Mouse (Mus musculus) heart, embryonic 14.5 days (tissue): ENCODE measurements around the gene Wdr27. TPM values are rescaled to one million over a fixed set of nuclear protein-coding genes. Genes with fewer than 3 reads are reported as not detected.
"Not testable (repeated sequence)": the region's sequence is repeated elsewhere in the genome, so short reads cannot be mapped to it uniquely, and the experiment has no call there.

Source experiments
- ATAC-seq: fragments of 200-750 bp; cut with Nextera tagmentation; 2 replicates; pipeline ENCODE4 v1.8.0; 2017; ENCODE audit warnings: low read depth, moderate TSS enrichment; ENCODE audit not compliant: insufficient number of reproducible peaks, insufficient read depth, low FRiP score
- H3K27ac ChIP-seq, 2 experiments: fragments of 200-500 bp in 1 of 2; fragments of 300-500 bp in 1 of 2; sonication (generic) in 1 of 2; replicated peaks in 1 of 2; 2 replicates each; pipeline ENCODE4 v1.5.1; 2012 to 2014; ENCODE audit warnings: low read depth in 2 of 2, low read length in 2 of 2, control low read depth in 1 of 2, mild to moderate bottlenecking in 1 of 2, mixed read lengths in 1 of 2; ENCODE audit not compliant: control insufficient read depth in 1 of 2, insufficient read depth in 1 of 2
- H3K27me3 ChIP-seq: fragments of 300-500 bp; sonication (generic); 2 replicates; pipeline ENCODE4 v1.6.1; 2014; ENCODE audit warnings: mild to moderate bottlenecking, low read length, control low read depth; ENCODE audit not compliant: control insufficient read depth, insufficient read depth
- H3K36me3 ChIP-seq: fragments of 300-500 bp; sonication (generic); 2 replicates; pipeline ENCODE4 v1.6.1; 2014; ENCODE audit warnings: mild to moderate bottlenecking, control low read depth, low read length, mixed read lengths; ENCODE audit not compliant: control insufficient read depth, insufficient read depth
- H3K4me1 ChIP-seq, 2 experiments: fragments of 200-500 bp in 1 of 2; fragments of 300-500 bp in 1 of 2; sonication (generic) in 1 of 2; 2 replicates each; pipeline ENCODE4 v1.6.1; 2012 to 2014; ENCODE audit warnings: low read length in 2 of 2, control low read depth in 1 of 2, mixed read lengths in 1 of 2; ENCODE audit not compliant: control insufficient read depth in 2 of 2, insufficient read depth in 2 of 2
- H3K4me2 ChIP-seq: fragments of 300-500 bp; sonication (generic); 2 replicates; pipeline ENCODE4 v1.6.1; 2014; ENCODE audit warnings: mild to moderate bottlenecking, low read length
- H3K4me3 ChIP-seq, 2 experiments: fragments of 200-500 bp in 1 of 2; fragments of 300-500 bp in 1 of 2; sonication (generic) in 1 of 2; 2 replicates each; pipeline ENCODE4 v1.5.1; 2012 to 2014; ENCODE audit warnings: low read length in 2 of 2, mild to moderate bottlenecking in 2 of 2, control low read depth in 1 of 2, low read depth in 1 of 2, moderate library complexity in 1 of 2; ENCODE audit not compliant: control insufficient read depth in 1 of 2, insufficient read depth in 1 of 2
- H3K9ac ChIP-seq: fragments of 300-500 bp; sonication (generic); 2 replicates; pipeline ENCODE4 v1.6.1; 2014; ENCODE audit warnings: mild to moderate bottlenecking, low read length
- H3K9me3 ChIP-seq: fragments of 300-500 bp; sonication (generic); 2 replicates; pipeline ENCODE4 v1.6.1; 2016; ENCODE audit warnings: low read length, control low read depth; ENCODE audit not compliant: control insufficient read depth
- WGBS: fragments of 180-500 bp; shearing (Covaris S2); extraction: QIAGEN DNeasy Blood & Tissue Kit; methylation state at CpG from one replicate; pipeline ENCODE4 v1.1.7; 2014; 5-methylcytosine and 5-hydroxymethylcytosine counted together
- polyA plus RNA-seq: library from polyadenylated mRNA; unstranded; fragments of >200 nt; fragmentation: Nextera tagmentation; extraction: Ambion mirVana; gene quantifications from 2 replicates; pipeline ENCODE4 v1.2.1, GENCODE M21; 2014

Wdr27 gene
- polyA plus RNA-seq, 1 experiment from 2014 or later = 6.4 TPM

DNA sequence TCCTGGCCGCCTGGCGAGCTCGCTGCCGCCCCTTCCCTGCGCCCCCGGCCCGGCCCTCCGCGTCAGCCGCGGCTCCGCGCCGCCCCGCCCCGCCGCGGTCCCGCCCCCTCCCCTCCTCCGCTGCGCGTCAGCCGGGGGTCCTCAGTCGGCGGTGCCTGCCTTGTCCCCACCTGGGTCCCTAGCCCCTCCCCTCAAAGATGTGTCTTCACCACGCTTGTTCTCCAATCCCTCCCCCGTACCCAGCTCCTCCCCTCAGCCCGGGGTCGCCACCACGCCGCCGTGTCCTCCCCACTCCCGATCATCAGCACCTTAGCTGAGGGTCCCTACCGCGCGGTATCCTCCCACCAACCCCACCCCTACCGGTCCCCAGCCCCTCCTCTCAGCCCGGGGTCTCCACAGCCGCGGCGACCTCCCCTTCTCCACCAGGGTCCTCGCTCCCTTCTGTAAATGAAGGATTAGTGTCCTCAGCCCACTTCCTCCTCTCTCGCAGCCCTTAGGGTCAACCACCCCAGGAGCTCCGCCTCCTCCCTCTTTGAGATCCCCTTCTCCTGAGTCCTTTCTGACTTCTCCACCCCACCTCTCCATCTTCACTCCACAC, 18.7 kb upstream of the Wdr27 start:
- ATAC-seq = peak; percentile 87
- H3K9ac ChIP-seq, H3K9me3 ChIP-seq, H3K4me3 ChIP-seq, H3K27ac ChIP-seq, H3K4me1 ChIP-seq, H3K4me2 ChIP-seq, H3K27me3 ChIP-seq: not testable (repeated sequence)
- WGBS = no CpG with 5 or more reads among the region's 44 CpGs
- peaks cover 18% of the 10 kb centered on the region for H3K36me3 ChIP-seq

DNA sequence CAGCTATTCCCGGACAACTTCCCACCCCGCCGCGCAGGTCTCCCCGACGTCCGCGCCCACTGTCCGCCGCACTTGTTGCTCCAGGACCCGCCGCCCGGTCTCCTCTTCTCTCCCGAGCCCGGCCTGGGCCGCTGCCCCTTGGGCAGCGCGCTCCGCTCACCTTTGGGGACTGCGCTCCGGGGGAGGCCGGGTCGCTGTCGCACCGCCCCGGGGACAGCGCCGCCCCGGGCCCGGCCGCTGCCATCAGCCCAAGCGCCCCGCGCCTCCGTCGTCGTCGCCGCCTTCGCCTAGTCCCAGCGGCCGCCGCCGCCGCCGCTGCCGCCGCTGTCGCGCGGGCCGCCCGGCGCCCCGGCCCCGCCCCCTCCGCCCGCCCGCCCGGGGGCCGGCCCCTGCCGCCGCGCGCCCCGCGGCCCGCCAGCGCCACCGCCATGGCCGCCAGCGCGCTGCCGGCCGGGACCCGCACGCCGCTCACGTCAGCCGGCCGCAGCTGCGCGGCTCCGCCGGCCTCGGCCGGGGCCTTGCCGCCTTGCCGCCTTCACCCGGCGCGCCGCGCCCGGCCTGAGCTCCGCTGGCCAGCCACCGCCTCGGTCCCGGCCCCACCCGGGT, 18.1 kb upstream of the Wdr27 start, which contains the start of gene Phf10:
Gene Phf10, minus strand, starts transcription at position 323 of the 606 bp plus-strand sequence.
- 0% methylated on average over 32 of the region's 100 CpGs for WGBS
- H3K4me1 ChIP-seq, H3K9me3 ChIP-seq, H3K27me3 ChIP-seq: not testable (repeated sequence)
- Histone ChIP-seq H3K4me2 (peak within 1 kb of the TSS; percentile 94), H3K27ac (peak within 1 kb of the TSS; percentile 64 to 71), H3K36me3 (peaks cover 21% of the 10 kb centered on the region), H3K9ac (peak within 1 kb of the TSS; percentile 82), H3K4me3 (peak within 1 kb of the TSS; percentile 69 to 94)
- peak; percentile 82 for ATAC-seq

- under 1% methylated on average over 19 of the region's 23 CpGs for WGBS
- peaks cover 2 to 7% of the 10 kb centered on the region in 2 experiments; a peak in 3 of 4 replicates for H3K4me1 ChIP-seq
- H3K27ac ChIP-seq = peak overlapping the region; percentile 64 to 71; a peak in 3 of 4 replicates
- peaks cover 22% of the 10 kb centered on the region for H3K36me3 ChIP-seq
- ATAC-seq = no peak; the same call in 1 of the 2 replicates
- no peaks in the 10 kb centered on the region for H3K27me3 ChIP-seq
- H3K4me2 ChIP-seq = peak overlapping the region; percentile 94
- H3K4me3 ChIP-seq = peak overlapping the region; percentile 69 to 94
- no peaks in the 10 kb centered on the region for H3K9me3 ChIP-seq
- H3K9ac ChIP-seq = peak overlapping the region; percentile 82
These were observed 17.6 kb upstream of the Wdr27 start for GRCm38 (mm10) chr17:14960520-14960919.

- H3K4me2 ChIP-seq = peak overlapping the region; percentile 94
- peak overlapping the region; percentile 28 to 69; a peak in 3 of 4 replicates for H3K4me3 ChIP-seq
- H3K27ac ChIP-seq = no peak overlapping the region
- peaks cover 25% of the 10 kb centered on the region for H3K36me3 ChIP-seq
- no peak for ATAC-seq
- no peaks in the 10 kb centered on the region for H3K27me3 ChIP-seq
- H3K4me1 ChIP-seq = peaks cover 2 to 7% of the 10 kb centered on the region in 2 experiments; a peak in 3 of 4 replicates
- 28% methylated on average over 3 of the region's 3 CpGs for WGBS
- no peaks in the 10 kb centered on the region for H3K9me3 ChIP-seq
- peak overlapping the region; percentile 60 for H3K9ac ChIP-seq
These were observed 17.0 kb upstream of the Wdr27 start for GRCm38 (mm10) chr17:14959979-14960378.

GRCm38 (mm10) chr17:14958686-14959327, 15.8 kb upstream of the Wdr27 start:
- no peak overlapping the region for H3K27ac ChIP-seq
- WGBS = 86% methylated on average over 5 of the region's 5 CpGs
- H3K4me3 ChIP-seq = no peak overlapping the region
- ATAC-seq = no peak
- peaks cover 2 to 7% of the 10 kb centered on the region in 2 experiments; a peak in 3 of 4 replicates for H3K4me1 ChIP-seq
- no peak overlapping the region for H3K9ac ChIP-seq
- no peak overlapping the region for H3K4me2 ChIP-seq
- no peaks in the 10 kb centered on the region for H3K27me3 ChIP-seq
- H3K9me3 ChIP-seq = no peaks in the 10 kb centered on the region
- peaks cover 37% of the 10 kb centered on the region for H3K36me3 ChIP-seq

DNA sequence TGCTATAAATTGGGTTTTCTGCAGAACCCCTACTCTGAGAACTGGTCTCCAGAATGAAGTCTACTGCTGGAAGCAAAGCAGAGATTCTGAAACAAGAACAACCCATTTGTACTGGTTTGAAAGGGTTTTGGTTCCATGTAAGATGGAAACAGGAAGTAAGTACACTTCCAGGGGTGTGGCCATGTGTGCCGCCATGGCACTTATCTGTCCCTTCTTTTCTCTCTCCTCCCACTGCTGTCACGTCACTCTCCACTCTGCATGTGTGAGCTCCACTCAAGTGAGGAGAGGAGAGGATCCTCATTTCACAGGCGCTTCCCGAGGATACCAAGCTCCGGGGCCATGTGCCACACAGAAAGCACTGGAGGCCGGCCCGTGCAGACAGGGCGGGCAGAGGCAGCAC, 10.5 kb upstream of the Wdr27 start:
- ATAC-seq = no peak
- H3K4me2 ChIP-seq = no peak overlapping the region
- H3K27me3 ChIP-seq = no peaks in the 10 kb centered on the region
- H3K27ac ChIP-seq = no peak overlapping the region
- WGBS = 77% methylated on average over 8 of the region's 8 CpGs
- no peaks in the 10 kb centered on the region for H3K9me3 ChIP-seq
- H3K4me3 ChIP-seq = no peak overlapping the region
- peaks cover 82% of the 10 kb centered on the region for H3K36me3 ChIP-seq
- no peaks in the 10 kb centered on the region for H3K4me1 ChIP-seq
- no peak overlapping the region for H3K9ac ChIP-seq

- Histone ChIP-seq H3K4me2 (no peak overlapping the region), H3K27ac (no peak overlapping the region), H3K4me1 (peaks cover 0 to 7% of the 10 kb centered on the region in 2 experiments; a peak in 1 of 4 replicates), H3K36me3 (peaks cover 93% of the 10 kb centered on the region), H3K9me3 (no peaks in the 10 kb centered on the region), H3K4me3 (no peak overlapping the region), H3K27me3 (no peaks in the 10 kb centered on the region), H3K9ac (no peak overlapping the region)
- no peak for ATAC-seq
- WGBS = 85% methylated on average over 7 of the region's 7 CpGs
These were observed 6.3 kb upstream of the Wdr27 start for GRCm38 (mm10) chr17:14949161-14949827.
